Mouse (Mus musculus) stomach, embryonic 15.5 days (tissue): ENCODE results near the gene Rab5a. TPM values are rescaled to one million over a fixed set of nuclear protein-coding genes. Genes with fewer than 3 reads are reported as not detected.

Source experiments
- ATAC-seq: fragments of 200-750 bp; cut with Nextera tagmentation; 2 replicates; pipeline ENCODE4 v1.8.0; 2017; ENCODE audit warnings: low read depth, moderate number of reproducible peaks, moderate TSS enrichment; ENCODE audit not compliant: insufficient read depth, low FRiP score
- H3K27ac ChIP-seq: fragments of 300-500 bp; sonication (generic); 2 replicates; pipeline ENCODE4 v1.5.1; 2015; ENCODE audit warnings: mild to moderate bottlenecking, inconsistent platforms
- H3K27me3 ChIP-seq: fragments of 300-500 bp; sonication (generic); replicated peaks from 2 replicates; pipeline ENCODE4 v1.6.1; 2015; ENCODE audit warnings: inconsistent platforms
- H3K36me3 ChIP-seq: fragments of 300-500 bp; sonication (generic); 2 replicates; pipeline ENCODE4 v1.6.1; 2015; ENCODE audit warnings: inconsistent platforms
- H3K4me1 ChIP-seq: fragments of 300-500 bp; sonication (generic); 2 replicates; pipeline ENCODE4 v1.6.1; 2015; ENCODE audit warnings: inconsistent platforms
- H3K4me2 ChIP-seq: fragments of 300-500 bp; sonication (generic); 2 replicates; pipeline ENCODE4 v1.6.1; 2015; ENCODE audit warnings: mild to moderate bottlenecking, inconsistent platforms
- H3K4me3 ChIP-seq: fragments of 300-500 bp; sonication (generic); replicated peaks from 2 replicates; pipeline ENCODE4 v1.5.1; 2015; ENCODE audit warnings: inconsistent platforms
- H3K9ac ChIP-seq: fragments of 300-500 bp; sonication (generic); 2 replicates; pipeline ENCODE4 v1.6.1; 2015; ENCODE audit warnings: inconsistent platforms
- H3K9me3 ChIP-seq: fragments of 300-500 bp; sonication (generic); 2 replicates; pipeline ENCODE4 v1.6.1; 2016; ENCODE audit warnings: inconsistent platforms
- WGBS: fragments of 180-500 bp; shearing (Covaris S2); methylation state at CpG from one replicate; pipeline ENCODE4 v1.1.7; 2015; 5-methylcytosine and 5-hydroxymethylcytosine counted together
- polyA plus RNA-seq: library from polyadenylated mRNA; unstranded; fragments of >200 nt; fragmentation: Nextera tagmentation; extraction: Ambion mirVana; gene quantifications from 2 replicates; pipeline ENCODE4 v1.2.1, GENCODE M21; 2015

Rab5a gene
- polyA plus RNA-seq, 1 experiment from 2014 or later = 81.3 TPM

- 65% methylated on average over 4 of the region's 4 CpGs for WGBS
- Histone ChIP-seq H3K9ac (no peak overlapping the region), H3K4me1 (no peaks in the 10 kb centered on the region), H3K9me3 (no peaks in the 10 kb centered on the region), H3K27ac (no peak overlapping the region), H3K4me3 (no peak overlapping the region), H3K27me3 (no peaks in the 10 kb centered on the region), H3K36me3 (no peaks in the 10 kb centered on the region), H3K4me2 (no peak overlapping the region)
- no peak for ATAC-seq
These were observed 75.1 kb downstream of the Rab5a start for GRCm38 (mm10) chr17:53554088-53554487.

- Histone ChIP-seq H3K9ac (no peak overlapping the region), H3K4me3 (no peak overlapping the region), H3K9me3 (no peaks in the 10 kb centered on the region), H3K27ac (no peak overlapping the region), H3K27me3 (no peaks in the 10 kb centered on the region), H3K36me3 (no peaks in the 10 kb centered on the region), H3K4me2 (no peak overlapping the region), H3K4me1 (no peaks in the 10 kb centered on the region)
- peak; percentile 65; the same call in 1 of the 2 replicates for ATAC-seq
- WGBS = 75% methylated on average over 3 of the region's 3 CpGs
These were observed 75.8 kb downstream of the Rab5a start for GRCm38 (mm10) chr17:53554813-53555212.

Other genes with a start within 250 kb of the Rab5a start
- 0.73 and 0.85 TPM in 2 replicates for gene Efhb, start 15.9 kb upstream of the Rab5a start, polyA plus RNA-seq
- gene Pp2d1, start 60.2 kb downstream of the Rab5a start, polyA plus RNA-seq = 0.27 and 0.42 TPM in 2 replicates
- gene Kat2b, start 87.6 kb downstream of the Rab5a start, polyA plus RNA-seq = 4.1 and 5.3 TPM in 2 replicates
- gene Sgo1, start 210.1 kb downstream of the Rab5a start, polyA plus RNA-seq = 32.0 and 32.4 TPM in 2 replicates